19 mouse cellular contexts compared by ENCODE assay signal in genomic region chr5:124605041-124605622, GRCm38 (mm10).
"Had no signal": no experiment of that assay in that cellular context is flagged by ENCODE, and none has a peak within 500 bp of the region (broad histone marks: within the 10 kb centered on the region; RNA-seq: fewer than 3 reads in every experiment).

No protein-coding gene starts in this region.

- H3K9ac ChIP-seq: limb, embryonic 13.5 days; neural tube, embryonic 13.5 days; stomach, embryonic 15.5 days had no signal

- H3K4me3 ChIP-seq: limb, embryonic 13.5 days; midbrain, embryonic 10.5 days; myocyte; neural tube, embryonic 13.5 days; stomach, embryonic 15.5 days had no signal

- H3K36me3 ChIP-seq: stomach, embryonic 15.5 days had no signal

- H3K4me2 ChIP-seq: limb, embryonic 13.5 days; neural tube, embryonic 13.5 days; stomach, embryonic 15.5 days had no signal

- H3K4me1 ChIP-seq: limb, embryonic 13.5 days; stomach, embryonic 15.5 days had no signal

- DNase-seq: kidney, adult 8-10 months; kidney, postnatal 36 days; layer of hippocampus, adult 9-11 months; left cerebral cortex, postnatal 4 days; lung, adult 2 months; lung, postnatal 4 days; midbrain, embryonic 14.5 days; retina, postnatal 1 day; thymus, adult 2 months; thymus, postnatal 25 days had no signal

- H3K9me3 ChIP-seq: limb, embryonic 13.5 days; midbrain, embryonic 10.5 days; neural tube, embryonic 13.5 days; stomach, embryonic 15.5 days had no signal

- H3K27me3 ChIP-seq: limb, embryonic 13.5 days; neural tube, embryonic 13.5 days; stomach, embryonic 15.5 days had no signal

- ATAC-seq: inflammation-experienced regulatory T-cells, adult 6 months; intestine, postnatal 0 days; lung, postnatal 0 days had no signal

- H3K27ac ChIP-seq: kidney, postnatal 0 days; limb, embryonic 13.5 days; midbrain, embryonic 10.5 days; neural tube, embryonic 13.5 days; stomach, embryonic 15.5 days had no signal
